Mouse (Mus musculus) left cerebral cortex, postnatal 4 days (tissue): ENCODE results near the gene Naxd. TPM values are rescaled to one million over a fixed set of nuclear protein-coding genes. Genes with fewer than 3 reads are reported as not detected.

ENCODE experiments used
- DNase-seq: peaks from one replicate; pipeline ENCODE4 v3.0.0-alpha.2; 2022
- intact Hi-C: fragments of 180-260 bp; cut with DNase I; formaldehyde crosslinking; loops from one replicate; pipeline ENCODE4 v1.15.1; 2025
- total RNA-seq, 2 experiments: library from RNA; stranded (reverse); gene quantifications; 2 replicates each; pipeline ENCODE4 v1.2.3; 2021

Gene Naxd
- total RNA-seq, 2 experiments from 2014 or later = 62.9 to 68.7 TPM

DNA sequence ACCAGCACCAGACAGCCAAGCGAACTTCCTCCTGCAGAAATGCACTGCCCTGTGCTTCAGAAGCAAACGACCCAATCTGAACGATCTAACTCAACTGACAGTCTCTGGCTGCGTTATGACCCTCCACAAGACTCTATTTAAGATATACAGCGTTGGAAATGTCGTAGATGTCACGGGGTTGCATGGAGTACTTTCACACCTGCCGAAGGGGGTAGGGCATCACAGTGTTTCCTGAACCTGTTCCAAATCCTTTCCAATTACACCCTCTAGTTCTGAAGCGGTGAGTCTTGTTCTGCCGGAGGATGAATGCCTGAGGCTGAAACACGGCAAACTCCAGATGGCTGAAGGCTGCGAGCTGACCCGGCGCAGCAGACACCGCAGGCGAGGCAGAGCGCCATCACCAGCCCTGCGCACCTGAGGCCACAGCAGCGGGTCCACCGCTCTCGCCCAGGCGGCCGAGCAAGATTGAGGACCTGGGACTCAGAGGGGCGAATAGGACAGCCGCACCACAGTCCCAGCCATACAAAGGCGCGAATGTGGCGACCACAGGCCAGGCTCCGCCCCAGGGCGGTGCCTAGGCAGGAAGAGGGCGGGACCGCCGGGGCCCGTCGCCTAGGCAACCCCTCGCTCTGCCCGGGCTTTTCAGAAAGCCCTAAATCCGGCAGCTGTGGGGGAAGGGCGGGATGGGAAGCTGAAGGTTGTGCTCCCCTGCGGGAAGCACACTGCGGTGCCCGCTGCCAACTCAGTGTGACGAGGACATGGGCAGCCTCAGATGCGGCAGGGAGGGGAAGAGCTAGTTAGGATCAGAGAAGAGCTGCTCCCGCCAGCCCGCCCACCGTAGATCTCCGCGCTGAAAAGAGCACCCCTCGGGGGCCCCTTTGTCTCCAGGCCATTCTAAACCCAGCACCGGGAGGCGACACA, 57.8 kb downstream of the Naxd start, which contains the start of gene Ing1:
Gene Ing1, plus strand, starts transcription at position 773 of the 921 bp plus-strand sequence.
- intact Hi-C loops = loop anchor here (10.0 kb wide), 1 partner anchor 150 kb away; the partner anchor contains the start of gene 1700016D06Rik
- DNase-seq = peak; percentile 99

GRCm38 (mm10) chr8:11555720-11556591, 58.6 kb downstream of the Naxd start:
- peak; percentile 100 for DNase-seq
- intact Hi-C loops = loop anchor here (10.0 kb wide), 1 partner anchor 149 kb away; the partner anchor contains the start of gene 1700016D06Rik

- DNase-seq = peak; percentile 66
- intact Hi-C loops = loop anchor here (10.0 kb wide), 1 partner anchor 148 kb away; the partner anchor contains the start of gene 1700016D06Rik
These were observed 59.6 kb downstream of the Naxd start for GRCm38 (mm10) chr8:11556691-11557423.

DNA sequence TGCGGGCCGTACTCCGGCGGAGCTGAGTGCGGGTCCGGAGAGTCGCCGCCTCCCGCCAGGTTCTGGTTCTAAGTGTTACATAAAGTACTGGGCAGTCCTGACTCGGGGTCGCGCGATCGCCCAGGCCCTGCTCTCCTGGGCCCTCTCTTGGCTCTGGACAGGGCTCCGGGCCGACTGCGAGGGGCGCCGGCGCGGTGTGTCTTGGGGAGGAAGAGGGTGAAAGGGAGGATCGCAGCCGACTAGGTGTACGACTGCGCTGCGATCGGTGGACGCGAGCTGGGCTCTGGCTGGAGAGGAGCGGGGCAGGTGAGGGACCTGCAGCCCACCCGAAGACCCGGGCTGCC, 60.1 kb downstream of the Naxd start:
- peak; percentile 45 for DNase-seq

GRCm38 (mm10) chr8:11557768-11558629, 60.7 kb downstream of the Naxd start:
- peak; percentile 98 for DNase-seq
- intact Hi-C loops = loop anchor here (10.0 kb wide), 1 partner anchor 147 kb away; the partner anchor contains the start of gene 1700016D06Rik

More for the DNA sequence above, 60.1 kb downstream of the Naxd start:
- intact Hi-C loops = loop anchor here (10.0 kb wide), 1 partner anchor 147 kb away; the partner anchor contains the start of gene 1700016D06Rik

DNA sequence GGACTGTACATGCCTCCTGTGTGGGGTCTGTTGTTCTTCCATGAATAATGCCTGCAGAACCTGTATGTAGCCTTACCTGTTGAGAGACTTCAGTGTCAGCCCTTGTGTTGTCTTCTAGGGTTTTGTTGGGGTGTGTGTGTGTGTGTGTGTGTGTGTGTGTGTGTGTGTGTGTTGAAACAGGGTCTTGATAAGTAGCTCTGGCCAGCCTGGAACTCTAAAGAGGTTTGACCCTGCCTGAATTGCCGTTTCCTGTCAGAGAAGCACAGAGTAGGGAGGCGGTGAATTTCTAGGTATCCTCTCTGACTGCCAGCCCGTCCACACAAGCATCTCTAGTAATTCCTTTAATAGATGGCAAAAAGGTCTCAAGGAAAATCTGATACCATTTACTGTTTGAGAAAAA, 62.2 kb downstream of the Naxd start:
- DNase-seq = no peak
- intact Hi-C loops = loop anchor here (10.0 kb wide), 1 partner anchor 145 kb away; the partner anchor contains the start of gene 1700016D06Rik

GRCm38 (mm10) chr8:11560220-11560619, 62.9 kb downstream of the Naxd start:
- DNase-seq = no peak
- intact Hi-C loops = loop anchor here (10.0 kb wide), 1 partner anchor 55 kb away; no protein-coding TSS in a partner anchor

DNA sequence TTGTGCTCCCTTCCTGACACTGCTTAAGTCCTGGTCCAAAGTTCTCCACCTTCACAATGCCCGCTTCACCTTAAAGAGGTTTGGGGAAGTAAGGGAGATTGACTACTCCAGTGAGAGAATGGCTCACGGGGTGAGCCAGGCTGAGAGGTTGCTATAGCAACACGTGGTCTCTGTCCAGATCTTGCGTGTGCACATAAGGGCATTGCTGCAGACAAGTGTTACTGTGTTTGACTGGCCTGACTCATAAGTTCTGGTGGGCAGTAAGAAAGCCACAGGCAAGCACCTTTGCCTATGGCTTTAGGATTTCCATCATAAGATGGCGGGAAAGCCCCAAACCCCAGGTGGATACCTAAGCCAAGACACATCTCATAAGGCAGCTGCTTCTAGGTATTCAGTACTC, 66.9 kb downstream of the Naxd start:
- intact Hi-C loops = loop anchor here (10.0 kb wide), 1 partner anchor 51 kb away; no protein-coding TSS in a partner anchor
- no peak for DNase-seq

Other genes starting within 250 kb of the Naxd start
- 10 to 100 TPM; 97.2 to 98.2 TPM for gene Col4a2, start 184.7 kb upstream of the Naxd start, total RNA-seq
- gene Col4a1, start 184.7 kb upstream of the Naxd start, total RNA-seq = 100 to 1,000 TPM; 142 TPM
- under 1 TPM; 0.34 to 0.36 TPM for gene Rab20, start 18.8 kb upstream of the Naxd start, total RNA-seq
- gene Cars2, start 53.3 kb downstream of the Naxd start, total RNA-seq = 10 to 100 TPM; 33.4 to 37.2 TPM
- 10 to 100 TPM; 61.3 to 65.7 TPM for gene Ing1, start 58.1 kb downstream of the Naxd start, total RNA-seq
- 100 to 1,000 TPM in 1 of 2 experiments, 10 to 100 TPM in 1; 92.2 to 100 TPM for gene Ankrd10, start 138.3 kb downstream of the Naxd start, total RNA-seq
- gene 1700016D06Rik, start 203.6 kb downstream of the Naxd start, total RNA-seq = not detected
- gene Arhgef7, start 230.2 kb downstream of the Naxd start, total RNA-seq = 100 to 1,000 TPM; 215 to 219 TPM